17 mouse cellular contexts compared by ENCODE assay signal in genomic region chr10:19581844-19582582, GRCm38 (mm10). TPM values are rescaled to one million over a fixed set of nuclear protein-coding genes. Genes with fewer than 3 reads are reported as not detected.
A peak's percentile ranks its signal among the peaks of the same experiment; 100 is the strongest.
DNase-seq lines count a peak whose midpoint lies in the region; ATAC-seq and TF ChIP-seq lines count a peak whose summit lies in the region.
"Had no signal": no experiment of that assay in that cellular context is flagged by ENCODE, and none has a peak within 500 bp of the region (broad histone marks: within the 10 kb centered on the region; RNA-seq: fewer than 3 reads in every experiment).

No protein-coding gene starts in this region.

- no peaks in the 10 kb centered on the region for H3K9me3 ChIP-seq in intestine, postnatal 0 days (ENCODE audit: control insufficient read depth)
- H3K9me3 ChIP-seq: midbrain, embryonic 13.5 days; neural tube, embryonic 15.5 days had no signal

- H3K27me3 ChIP-seq in intestine, postnatal 0 days (replicated peaks; ENCODE audit: control insufficient read depth, insufficient read depth, low read length): no peaks in the 10 kb centered on the region
- H3K27me3 ChIP-seq in splenic B cell, adult 2 months (ENCODE audit: control insufficient read depth, insufficient read depth, low read length, poor library complexity, severe bottlenecking): no peaks in the 10 kb centered on the region
- H3K27me3 ChIP-seq: neural tube, embryonic 15.5 days had no signal

- ATAC-seq in intestine, postnatal 0 days: peak; percentile 62
- ATAC-seq: midbrain, embryonic 13.5 days had no signal

- DNase-seq in heart, adult 9 months (ENCODE audit: low spot score in 2 of 2): peak; percentile 46 to 74
- DNase-seq in heart, postnatal 14 days: no peak
- DNase-seq in CD8-positive naive resting alpha-beta T cell, adult 2 months (ENCODE audit: low read depth in 2 of 2, low spot score in 2 of 2): peak; percentile 60 to 72
- DNase-seq in splenic B cell, adult 2 months (ENCODE audit: low read depth, low spot score): peak; percentile 56
- DNase-seq in cerebellum, postnatal 4 days (ENCODE audit: low spot score in 2 of 2): no peak
- DNase-seq in cerebellum, adult 9-11 months: no peak
- no peak for DNase-seq in left cerebral cortex, adult 2 months (ENCODE audit: extremely low spot score in 1 of 2, low spot score in 2 of 2)
- DNase-seq: cerebellum, adult 2 months; heart, postnatal 4 days; kidney, postnatal 25 days; right cerebral cortex, postnatal 4 days had no signal

- intact Hi-C loops in heart, postnatal 14 days (cut with DNase I): no loop called here
- intact Hi-C loops in left cerebral cortex, adult 2 months (cut with DNase I): no loop called here

- H3K4me2 ChIP-seq in intestine, postnatal 0 days (replicated peaks; ENCODE audit: low read depth): no peak overlapping the region
- H3K4me2 ChIP-seq: midbrain, embryonic 13.5 days; neural tube, embryonic 15.5 days had no signal

- H3K36me3 ChIP-seq in intestine, postnatal 0 days (ENCODE audit: control insufficient read depth, insufficient read depth): no peaks in the 10 kb centered on the region
- H3K36me3 ChIP-seq in splenic B cell, adult 2 months (ENCODE audit: control insufficient read depth, insufficient read depth, low read length, poor library complexity, severe bottlenecking): no peaks in the 10 kb centered on the region
- H3K36me3 ChIP-seq: midbrain, embryonic 13.5 days; neural tube, embryonic 15.5 days had no signal

- H3K4me3 ChIP-seq in intestine, postnatal 0 days (ENCODE audit: low read depth, low read length): no peak overlapping the region
- no peak overlapping the region for H3K4me3 ChIP-seq in left cerebral cortex, adult 2 months
- H3K4me3 ChIP-seq: midbrain, embryonic 13.5 days; neural tube, embryonic 15.5 days had no signal

- peak overlapping the region; percentile 65 for H3K27ac ChIP-seq in intestine, postnatal 0 days (ENCODE audit: low read depth, low read length)
- H3K27ac ChIP-seq in left cerebral cortex, adult 2 months: no peak overlapping the region
- H3K27ac ChIP-seq: midbrain, embryonic 13.5 days; neural tube, embryonic 15.5 days had no signal

- TF ChIP-seq CTCF in intestine, postnatal 0 days (IDR thresholded peaks at IDR 0.05; ENCODE audit: low read depth): no peak
- no peak for TF ChIP-seq CTCF in left cerebral cortex, adult 2 months (IDR thresholded peaks at IDR 0.05)

- WGBS in intestine, postnatal 0 days: 32% methylated on average over 8 of the region's 9 CpGs

- no peak overlapping the region for H3K9ac ChIP-seq in intestine, postnatal 0 days (ENCODE audit: low read depth, low read length)
- H3K9ac ChIP-seq: midbrain, embryonic 13.5 days; neural tube, embryonic 15.5 days had no signal

- H3K4me1 ChIP-seq in intestine, postnatal 0 days (replicated peaks; ENCODE audit: control insufficient read depth, insufficient read depth, low read length): no peaks in the 10 kb centered on the region
- H3K4me1 ChIP-seq: midbrain, embryonic 13.5 days; neural tube, embryonic 15.5 days had no signal

RNA-seq across cellular contexts. Expression of gene Ifngr1, which starts 9.7 kb away (rescaled TPM):
- 10 to 100 TPM; 57.1 to 63.8 TPM for total RNA-seq in heart, postnatal 14 days (2021)
- 90.1 and 91.0 TPM in 2 replicates for polyA plus RNA-seq in intestine, postnatal 0 days (2015; fragmentation: Nextera tagmentation; extraction: Ambion mirVana)
- total RNA-seq in left cerebral cortex, adult 2 months (2021): 10 to 100 TPM; 19.4 to 21.9 TPM

RNA-seq across cellular contexts. Expression of gene Il22ra2, which starts 39.8 kb away (rescaled TPM):
- not detected for total RNA-seq in heart, postnatal 14 days (2021)
- 0.12 and 0.18 TPM in 2 replicates for polyA plus RNA-seq in intestine, postnatal 0 days (2015; fragmentation: Nextera tagmentation; extraction: Ambion mirVana)
- not detected for total RNA-seq in left cerebral cortex, adult 2 months (2021)
- total RNA-seq: gastrocnemius, adult 18-20 months; heart, postnatal 4 days had no signal
- polyA plus RNA-seq: C2C12; cerebellum, adult 2 months; limb, embryonic 11.5 days; midbrain, embryonic 13.5 days; neural tube, embryonic 15.5 days had no signal

Comparison
In these comparisons a context has a peak if more than half of its experiments do, and no peak if none do; other contexts are left out.
1. DNase-seq: peak in heart, adult 9 months (2 of 2), CD8-positive naive resting alpha-beta T cell, adult 2 months (2 of 2) and splenic B cell, adult 2 months (single experiment); none in heart, postnatal 14 days (0 of 2), cerebellum, postnatal 4 days (0 of 2), cerebellum, adult 9-11 months (single experiment) and left cerebral cortex, adult 2 months (0 of 2).